Mouse (Mus musculus): ENCODE data around the gene Lig4.
A peak's percentile ranks its signal among the peaks of the same experiment; 100 is the strongest.

Lig4 gene

GRCm38 (mm10) chr8:9977573-9978314 is at the start of gene Lig4, which contains the start of gene Abhd13:
Gene Lig4, minus strand, starts transcription at chr8:9977686.
Gene Abhd13, plus strand, starts transcription at chr8:9977707.
- TF ChIP-seq CTCF (conservative IDR thresholded peaks at IDR 0.05; ENCODE audit: low read length) (no peak), POU5F1 (IDR thresholded peaks at IDR 0.05; ENCODE audit: borderline replicate concordance, low read length) (no peak), NANOG (IDR thresholded peaks at IDR 0.05; ENCODE audit: borderline replicate concordance, low read length) (no peak)
- Histone ChIP-seq H3K4me1 (replicated peaks; ENCODE audit: low read depth, low read length) (peaks cover 37% of the 10 kb centered on the region), H3K36me3 (ENCODE audit: insufficient read depth, low read length) (peaks cover 25% of the 10 kb centered on the region), H3K4me3 (replicated peaks; ENCODE audit: low read length) (peak within 1 kb of the TSS; percentile 89), H3K27me3 (ENCODE audit: insufficient read depth, low read length) (no peaks in the 10 kb centered on the region), H3K9me3 (ENCODE audit: low read length) (no peaks in the 10 kb centered on the region)

GRCm38 (mm10) chr8:10017231-10017630 is 39.7 kb upstream of the Lig4 start:
- TF ChIP-seq POU5F1 (IDR thresholded peaks at IDR 0.05; ENCODE audit: borderline replicate concordance, low read length) (no peak), CTCF (conservative IDR thresholded peaks at IDR 0.05; ENCODE audit: low read length) (no peak), NANOG (IDR thresholded peaks at IDR 0.05; ENCODE audit: borderline replicate concordance, low read length) (no peak)
- Histone ChIP-seq H3K27me3 (ENCODE audit: insufficient read depth, low read length) (no peaks in the 10 kb centered on the region), H3K4me1 (replicated peaks; ENCODE audit: low read depth, low read length) (no peaks in the 10 kb centered on the region), H3K36me3 (ENCODE audit: insufficient read depth, low read length) (no peaks in the 10 kb centered on the region), H3K4me3 (replicated peaks; ENCODE audit: low read length) (no peak overlapping the region), H3K9me3 (ENCODE audit: low read length) (no peaks in the 10 kb centered on the region)

GRCm38 (mm10) chr8:10016252-10016651 is 38.8 kb upstream of the Lig4 start:
- H3K9me3 ChIP-seq (ENCODE audit: low read length): no peaks in the 10 kb centered on the region
- TF ChIP-seq POU5F1 (IDR thresholded peaks at IDR 0.05; ENCODE audit: borderline replicate concordance, low read length) (no peak), NANOG (IDR thresholded peaks at IDR 0.05; ENCODE audit: borderline replicate concordance, low read length) (no peak), CTCF (conservative IDR thresholded peaks at IDR 0.05; ENCODE audit: low read length) (no peak)

GRCm38 (mm10) chr8:10007660-10008028 is 30.2 kb upstream of the Lig4 start:
- H3K4me1 ChIP-seq (replicated peaks; ENCODE audit: low read depth, low read length): peaks cover 11% of the 10 kb centered on the region; the same call in 1 of the 2 replicates
- TF ChIP-seq CTCF (conservative IDR thresholded peaks at IDR 0.05; ENCODE audit: low read length) (no peak), POU5F1 (IDR thresholded peaks at IDR 0.05; ENCODE audit: borderline replicate concordance, low read length) (no peak), NANOG (IDR thresholded peaks at IDR 0.05; ENCODE audit: borderline replicate concordance, low read length) (no peak)
- no peaks in the 10 kb centered on the region for H3K9me3 ChIP-seq (ENCODE audit: low read length)
- H3K36me3 ChIP-seq (ENCODE audit: insufficient read depth, low read length): no peaks in the 10 kb centered on the region
- H3K4me3 ChIP-seq (replicated peaks; ENCODE audit: low read length): peak overlapping the region; percentile 79
- H3K27me3 ChIP-seq (ENCODE audit: insufficient read depth, low read length): peaks cover 15% of the 10 kb centered on the region

More at GRCm38 (mm10) chr8:10016252-10016651, 38.8 kb upstream of the Lig4 start:
- Histone ChIP-seq H3K36me3 (ENCODE audit: insufficient read depth, low read length) (no peaks in the 10 kb centered on the region), H3K4me3 (replicated peaks; ENCODE audit: low read length) (no peak overlapping the region), H3K27me3 (ENCODE audit: insufficient read depth, low read length) (no peaks in the 10 kb centered on the region), H3K4me1 (replicated peaks; ENCODE audit: low read depth, low read length) (no peaks in the 10 kb centered on the region)

GRCm38 (mm10) chr8:10006986-10007659 is 29.6 kb upstream of the Lig4 start:
- no peak for TF ChIP-seq NANOG (IDR thresholded peaks at IDR 0.05; ENCODE audit: borderline replicate concordance, low read length)
- no peak for TF ChIP-seq CTCF (conservative IDR thresholded peaks at IDR 0.05; ENCODE audit: low read length)
- no peak for TF ChIP-seq POU5F1 (IDR thresholded peaks at IDR 0.05; ENCODE audit: borderline replicate concordance, low read length)
- peaks cover 15% of the 10 kb centered on the region for H3K27me3 ChIP-seq (ENCODE audit: insufficient read depth, low read length)
- no peaks in the 10 kb centered on the region for H3K9me3 ChIP-seq (ENCODE audit: low read length)
- peak overlapping the region; percentile 79 for H3K4me3 ChIP-seq (replicated peaks; ENCODE audit: low read length)
- H3K4me1 ChIP-seq (replicated peaks; ENCODE audit: low read depth, low read length): peaks cover 11% of the 10 kb centered on the region; the same call in 1 of the 2 replicates
- no peaks in the 10 kb centered on the region for H3K36me3 ChIP-seq (ENCODE audit: insufficient read depth, low read length)

- no peak for TF ChIP-seq NANOG (IDR thresholded peaks at IDR 0.05; ENCODE audit: borderline replicate concordance, low read length)
- TF ChIP-seq POU5F1 (IDR thresholded peaks at IDR 0.05; ENCODE audit: borderline replicate concordance, low read length): no peak
- no peak for TF ChIP-seq CTCF (conservative IDR thresholded peaks at IDR 0.05; ENCODE audit: low read length)
- no peaks in the 10 kb centered on the region for H3K36me3 ChIP-seq (ENCODE audit: insufficient read depth, low read length)
- H3K4me3 ChIP-seq (replicated peaks; ENCODE audit: low read length): peak within 1 kb of the TSS; percentile 79
- H3K4me1 ChIP-seq (replicated peaks; ENCODE audit: low read depth, low read length): peaks cover 11% of the 10 kb centered on the region; the same call in 1 of the 2 replicates
- no peaks in the 10 kb centered on the region for H3K9me3 ChIP-seq (ENCODE audit: low read length)
- peaks cover 15% of the 10 kb centered on the region for H3K27me3 ChIP-seq (ENCODE audit: insufficient read depth, low read length)
Observed at GRCm38 (mm10) chr8:10006156-10006985, 28.9 kb upstream of the Lig4 start, which contains the start of gene Tnfsf13b. Gene Tnfsf13b, plus strand, starts transcription at chr8:10006467.

GRCm38 (mm10) chr8:10004115-10004514 is 26.6 kb upstream of the Lig4 start:
- Histone ChIP-seq H3K4me1 (replicated peaks; ENCODE audit: low read depth, low read length) (peaks cover 11% of the 10 kb centered on the region; the same call in 1 of the 2 replicates), H3K9me3 (ENCODE audit: low read length) (no peaks in the 10 kb centered on the region), H3K36me3 (ENCODE audit: insufficient read depth, low read length) (no peaks in the 10 kb centered on the region), H3K4me3 (replicated peaks; ENCODE audit: low read length) (no peak overlapping the region), H3K27me3 (ENCODE audit: insufficient read depth, low read length) (peaks cover 15% of the 10 kb centered on the region)
- TF ChIP-seq POU5F1 (IDR thresholded peaks at IDR 0.05; ENCODE audit: borderline replicate concordance, low read length): no peak
- TF ChIP-seq NANOG (IDR thresholded peaks at IDR 0.05; ENCODE audit: borderline replicate concordance, low read length): no peak
- no peak for TF ChIP-seq CTCF (conservative IDR thresholded peaks at IDR 0.05; ENCODE audit: low read length)

- no peaks in the 10 kb centered on the region for H3K9me3 ChIP-seq (ENCODE audit: low read length)
- H3K36me3 ChIP-seq (ENCODE audit: insufficient read depth, low read length): peaks cover 30% of the 10 kb centered on the region
- H3K4me1 ChIP-seq (replicated peaks; ENCODE audit: low read depth, low read length): peaks cover 34% of the 10 kb centered on the region
- TF ChIP-seq POU5F1 (IDR thresholded peaks at IDR 0.05; ENCODE audit: borderline replicate concordance, low read length) (no peak), CTCF (conservative IDR thresholded peaks at IDR 0.05; ENCODE audit: low read length) (no peak), NANOG (IDR thresholded peaks at IDR 0.05; ENCODE audit: borderline replicate concordance, low read length) (no peak)
- H3K27me3 ChIP-seq (ENCODE audit: insufficient read depth, low read length): no peaks in the 10 kb centered on the region
- H3K4me3 ChIP-seq (replicated peaks; ENCODE audit: low read length): no peak overlapping the region
Observed at GRCm38 (mm10) chr8:9980188-9980587, 2.7 kb upstream of the Lig4 start.

Data from E14TG2a.4 (cell line).